Mouse (Mus musculus) adrenal gland, adult 8-10 months (tissue): ENCODE data around the gene Rarb. TPM values are rescaled to one million over a fixed set of nuclear protein-coding genes. Genes with fewer than 3 reads are reported as not detected.

ENCODE experiments used
- DNase-seq: peaks from one replicate; pipeline ENCODE4 v3.0.0; 2022
- total RNA-seq, 4 experiments: library from RNA; stranded (reverse); gene quantifications; 2 replicates each; pipeline ENCODE4 v1.2.4; 2022

Rarb gene
- total RNA-seq, 4 experiments from 2014 or later = 8.7 to 16.7 (median 11.1) TPM

- no peak for DNase-seq
These were observed 85.2 kb downstream of the Rarb start for GRCm38 (mm10) chr14:16733595-16734298.

DNA sequence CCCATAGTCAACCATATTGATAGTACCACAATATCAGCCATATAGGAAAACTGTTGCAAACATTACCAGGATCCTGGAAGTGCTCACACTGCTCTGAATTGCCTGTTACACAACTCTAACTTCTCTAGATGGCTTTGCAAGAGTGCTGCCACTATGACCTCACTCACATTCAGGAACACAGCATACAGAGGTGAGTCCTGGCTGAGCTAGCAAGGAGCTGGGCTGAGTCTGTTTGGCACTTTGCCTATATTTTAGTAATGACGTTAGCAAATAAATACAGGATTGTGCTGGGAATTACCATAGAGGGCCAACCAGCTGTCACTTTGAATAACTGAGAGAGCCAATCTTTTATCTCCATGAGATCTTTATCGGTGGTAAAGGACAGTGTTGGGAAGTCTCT, 86.9 kb downstream of the Rarb start:
- DNase-seq = no peak

DNA sequence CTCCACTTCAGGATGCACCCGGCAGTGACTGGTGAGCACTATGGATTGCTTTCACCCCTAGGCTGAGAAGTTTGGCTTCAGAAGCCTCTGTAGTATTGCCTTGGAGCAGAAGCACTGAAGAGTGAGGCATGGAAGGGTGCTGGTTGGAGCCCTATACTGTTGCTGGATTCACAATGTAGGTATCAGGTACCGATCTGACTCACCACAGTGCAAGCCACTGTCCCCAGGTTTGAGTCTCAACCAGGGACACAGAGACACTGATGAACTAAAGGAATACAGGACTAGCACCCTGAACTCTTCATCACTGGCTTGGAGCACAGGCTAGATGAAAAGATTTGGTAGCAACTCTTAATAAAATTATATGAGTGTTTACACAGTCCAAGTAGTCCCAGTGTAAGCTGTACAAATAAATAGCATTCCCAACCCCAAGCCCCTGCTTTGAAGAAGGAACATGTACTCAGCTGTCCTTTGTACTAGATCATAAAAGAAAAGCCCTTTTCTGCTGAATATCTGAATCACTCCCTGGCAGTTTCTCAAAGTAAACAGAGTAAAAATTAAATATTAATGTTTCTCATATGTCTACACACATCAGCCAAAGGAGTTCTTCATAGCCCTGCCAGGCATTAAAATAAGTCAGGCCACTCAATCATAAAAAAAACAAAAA, 90.6 kb downstream of the Rarb start:
- no peak for DNase-seq

GRCm38 (mm10) chr14:16723991-16724390, 95.0 kb downstream of the Rarb start:
- no peak for DNase-seq

DNA sequence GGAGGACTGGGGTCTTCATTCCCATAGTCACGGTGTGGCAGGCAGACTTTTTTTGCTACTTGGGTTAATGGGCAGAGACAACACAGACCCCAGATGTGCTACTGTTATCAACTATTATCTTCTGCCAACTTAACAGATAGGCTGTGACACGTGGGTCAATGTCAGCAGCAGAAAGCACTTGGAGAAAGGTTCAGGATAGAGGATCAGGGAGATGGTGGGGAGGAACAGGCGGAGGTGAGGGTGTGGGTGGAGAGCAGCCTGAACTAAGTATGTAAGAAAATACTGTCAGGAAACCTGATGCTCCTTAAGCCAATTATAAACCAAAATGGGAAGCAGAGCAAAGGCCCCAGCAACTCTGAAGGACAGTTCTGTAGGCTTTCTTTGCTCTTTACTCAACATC, 101.1 kb downstream of the Rarb start:
- no peak for DNase-seq

- no peak for DNase-seq
These were observed 104.5 kb downstream of the Rarb start for GRCm38 (mm10) chr14:16714344-16714955.

DNA sequence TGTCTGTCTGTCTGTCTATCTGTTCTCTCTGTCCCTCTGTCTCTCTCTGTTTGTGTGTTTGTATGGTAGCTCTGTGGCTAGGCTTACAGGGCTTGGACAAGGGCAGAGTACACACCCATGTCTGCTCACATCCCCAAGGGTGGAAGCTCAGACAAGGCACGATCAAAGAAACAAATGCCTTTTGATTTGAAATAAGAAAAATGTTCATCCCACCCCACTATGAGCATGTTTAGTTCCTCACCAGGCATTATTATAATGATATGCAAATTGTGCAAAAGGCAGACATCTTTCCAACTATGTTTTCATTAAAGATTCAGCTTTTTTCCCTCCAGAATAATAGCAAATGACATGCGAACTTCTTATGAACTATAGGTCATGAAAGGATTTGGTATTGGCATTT, 105.2 kb downstream of the Rarb start:
- no peak for DNase-seq

DNA sequence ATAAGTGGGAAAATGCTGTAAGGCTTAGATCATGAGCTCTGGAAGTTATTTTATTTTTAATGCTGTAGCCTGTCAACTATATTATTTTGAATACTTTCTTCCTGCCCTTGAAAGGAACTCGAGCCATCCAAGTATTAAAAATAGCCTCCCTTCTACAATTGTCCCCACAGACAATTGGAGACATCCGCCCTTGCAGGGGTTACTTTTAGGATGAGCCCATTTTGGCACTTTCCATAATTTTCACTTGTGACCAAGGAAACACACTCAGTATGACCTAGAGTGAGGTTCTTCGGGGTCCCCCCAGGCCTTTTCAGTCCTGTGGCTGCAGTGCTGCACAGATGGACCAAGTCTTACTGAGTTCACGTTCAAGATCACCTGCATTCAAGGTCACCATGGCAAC, 119.7 kb downstream of the Rarb start:
- no peak for DNase-seq

- peak; percentile 25 for DNase-seq
These were observed 123.4 kb downstream of the Rarb start for GRCm38 (mm10) chr14:16695453-16696120.

- no peak for DNase-seq
These were observed 140.6 kb downstream of the Rarb start for GRCm38 (mm10) chr14:16678335-16678734.

- DNase-seq = no peak
These were observed 141.9 kb downstream of the Rarb start for GRCm38 (mm10) chr14:16677081-16677480.

DNA sequence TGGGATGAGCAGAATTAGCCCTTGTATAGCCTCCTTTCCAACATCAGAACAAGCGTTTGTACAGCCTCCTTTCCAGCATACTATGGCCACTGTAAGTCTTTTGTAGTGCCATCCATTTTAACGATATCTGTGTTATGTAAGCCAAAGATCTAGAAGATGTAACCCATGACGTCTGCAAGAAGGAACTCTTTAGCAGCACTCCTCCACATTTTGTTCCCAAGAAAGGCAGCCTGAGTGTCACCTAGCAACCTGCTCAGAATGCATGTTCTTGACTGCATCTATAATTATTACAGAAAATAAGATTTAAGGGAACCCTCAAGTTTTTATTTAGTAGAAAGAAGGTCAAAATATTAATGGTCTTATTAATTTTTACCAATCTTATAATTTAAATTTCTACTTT, 148.4 kb downstream of the Rarb start:
- DNase-seq = no peak

DNA sequence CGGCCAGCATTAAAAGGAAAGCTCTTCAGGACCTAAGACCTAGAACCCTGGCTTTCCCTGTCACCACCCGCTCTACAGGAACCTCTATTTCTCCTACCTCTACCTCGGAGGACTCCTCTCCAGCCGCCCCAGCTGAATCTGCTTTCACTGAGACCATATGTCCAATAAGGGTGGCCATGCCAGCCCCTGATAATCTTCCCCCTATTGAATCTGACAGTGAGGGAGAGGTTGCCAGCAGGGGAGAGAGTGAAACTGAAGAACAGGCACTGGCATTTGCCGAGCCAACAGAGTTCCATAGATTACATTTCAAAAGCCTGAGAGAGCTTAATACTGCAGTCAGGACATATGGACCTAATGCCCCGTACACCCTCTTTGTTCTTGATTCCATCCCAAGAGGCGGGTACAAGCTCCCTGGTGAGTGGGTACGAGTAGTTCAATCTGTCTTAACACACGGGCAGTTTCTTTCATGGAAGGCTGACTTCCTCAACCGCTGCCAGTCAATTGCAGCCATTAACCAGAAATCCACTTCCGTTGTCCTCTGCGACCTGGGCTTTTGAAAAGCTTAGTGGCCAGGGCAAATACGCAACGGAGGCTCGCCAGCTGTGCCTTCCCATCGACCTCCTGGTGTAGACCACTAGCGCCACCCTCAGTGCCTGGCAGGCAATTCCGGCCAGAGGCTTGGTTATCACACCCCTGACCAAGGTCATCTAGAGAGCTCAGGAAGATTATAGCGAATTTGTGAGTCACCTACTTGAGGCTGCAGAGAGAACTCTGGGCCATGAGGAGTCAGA, 179.6 kb downstream of the Rarb start:
- DNase-seq = no peak

GRCm38 (mm10) chr14:16613975-16614374, 205.0 kb downstream of the Rarb start:
- DNase-seq = no peak

GRCm38 (mm10) chr14:16605480-16605879, 213.5 kb downstream of the Rarb start:
- no peak for DNase-seq

DNA sequence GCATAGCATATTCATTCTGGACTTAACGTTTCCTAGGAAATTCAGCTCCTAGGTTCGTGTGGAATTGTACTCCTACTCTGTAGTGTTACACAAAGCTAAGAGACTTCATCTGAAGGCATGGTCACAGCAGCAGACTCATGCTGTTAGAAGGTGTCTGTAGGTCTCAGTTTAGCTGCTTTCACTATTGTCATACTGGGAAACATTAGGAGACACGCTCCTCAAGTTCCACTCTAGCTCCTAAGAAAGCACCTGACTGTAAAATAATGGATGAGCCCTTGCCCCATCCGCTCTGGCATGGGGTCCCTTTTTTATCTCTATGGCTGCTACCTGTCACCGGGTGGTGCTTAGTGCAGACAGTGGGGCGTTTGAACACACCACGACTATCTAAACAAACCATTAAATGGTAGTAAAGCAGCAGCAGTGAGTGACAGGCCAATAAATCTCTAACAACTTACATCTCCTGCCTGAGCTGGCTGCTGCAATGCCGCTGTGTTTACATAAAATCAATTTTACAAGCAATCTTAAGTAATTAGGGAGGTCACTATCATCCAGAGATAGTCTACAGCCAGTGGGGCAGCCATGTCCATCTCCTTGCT, 214.4 kb downstream of the Rarb start:
- no peak for DNase-seq

DNA sequence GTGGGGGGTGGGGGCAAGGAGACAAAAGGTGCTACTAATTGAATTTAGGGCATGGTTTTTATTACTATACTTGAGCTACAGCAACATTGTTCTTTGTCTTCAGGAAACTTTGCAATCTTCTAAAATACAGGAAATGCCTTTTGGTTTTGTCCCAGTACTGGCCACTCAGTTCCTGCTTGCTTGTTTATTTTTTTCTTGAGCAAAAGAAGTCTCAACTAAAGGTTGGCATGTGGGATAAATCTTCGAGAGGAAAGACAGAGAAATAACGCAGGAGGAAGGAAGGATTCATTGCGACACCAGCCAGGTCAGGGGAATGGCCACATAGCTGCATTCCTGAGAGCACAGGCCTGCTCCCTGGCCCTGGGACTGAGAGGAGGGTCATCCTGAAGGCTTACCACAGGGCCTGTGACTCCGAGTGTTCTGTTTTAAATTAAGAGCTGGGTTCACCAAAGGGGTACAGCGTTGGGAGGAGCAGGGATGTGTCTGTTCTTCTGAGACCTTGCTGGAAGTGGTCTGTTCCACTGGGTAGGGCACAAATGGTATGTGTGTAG, 215.8 kb downstream of the Rarb start:
- DNase-seq = peak; percentile 48

- no peak for DNase-seq
These were observed 219.7 kb downstream of the Rarb start for GRCm38 (mm10) chr14:16599224-16599623.

- peak; percentile 43 for DNase-seq
These were observed 220.9 kb downstream of the Rarb start for GRCm38 (mm10) chr14:16598074-16598501.

DNA sequence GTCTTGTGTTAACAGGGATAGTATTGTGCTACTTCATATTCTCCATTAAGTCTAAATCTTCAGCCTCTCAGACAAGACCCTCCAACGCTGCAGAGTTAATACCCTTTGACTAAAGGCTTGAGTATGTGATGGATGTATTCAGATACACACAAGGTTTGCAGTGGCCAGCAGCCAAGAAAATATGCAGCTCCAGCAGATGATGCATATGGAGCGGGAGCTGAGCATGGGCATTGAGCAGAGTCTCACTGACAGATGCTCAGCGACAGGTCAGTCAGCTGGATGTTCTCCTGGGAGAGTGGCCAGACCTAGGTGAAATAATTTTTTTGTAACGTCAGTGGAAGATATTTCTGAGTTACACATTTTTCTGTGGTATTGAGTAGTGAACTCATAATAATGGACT, 229.8 kb downstream of the Rarb start:
- DNase-seq = no peak

DNA sequence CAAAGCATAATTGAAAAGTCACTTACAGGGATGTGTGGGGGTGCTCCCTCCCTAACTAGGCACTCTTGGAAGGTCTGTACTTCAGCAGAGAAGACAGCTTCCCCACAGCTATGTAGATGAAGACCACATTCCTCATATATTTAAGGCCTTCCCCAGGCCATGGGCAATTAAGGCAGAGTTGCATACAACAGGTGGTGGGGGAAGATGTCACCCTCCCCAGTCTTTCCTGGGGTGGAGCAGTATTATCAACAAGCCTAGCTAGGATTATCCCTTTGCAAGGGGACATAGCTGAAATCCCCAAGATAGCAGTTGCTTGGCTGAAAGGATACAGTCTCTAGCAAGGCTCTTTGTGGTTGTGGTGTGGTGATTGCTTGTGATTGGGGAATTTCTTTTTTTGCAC, 240.9 kb downstream of the Rarb start:
- DNase-seq = no peak

- no peak for DNase-seq
These were observed 241.9 kb downstream of the Rarb start for GRCm38 (mm10) chr14:16577049-16577448.
